Mouse (Mus musculus) limb, embryonic 11.5 days (tissue): ENCODE measurements at regions not wholly inside any gene's neighbourhood (a gene's known extent, or its start where the extent isn't known, plus 50 kb on each side); places are given as distances from the start of the nearest gene placed in this dataset.
"Not testable (repeated sequence)": the region's sequence is repeated elsewhere in the genome, so short reads cannot be mapped to it uniquely, and the experiment has no call there.

Experiments used
- ATAC-seq: fragments of 200-750 bp; cut with Nextera tagmentation; 2 replicates; pipeline ENCODE4 v1.8.0; 2017; ENCODE audit warnings: low read depth; ENCODE audit not compliant: insufficient number of reproducible peaks, low FRiP score, low TSS enrichment
- DNase-seq: peaks from one replicate; pipeline ENCODE4 v3.0.0-alpha.2; 2015; ENCODE audit warnings: low spot score
- H3K27ac ChIP-seq: fragments of 300-500 bp; sonication (generic); replicated peaks from 2 replicates; pipeline ENCODE4 v1.5.1; 2014; ENCODE audit warnings: low read depth, mild to moderate bottlenecking, low read length
- H3K27me3 ChIP-seq: fragments of 300-500 bp; sonication (generic); 2 replicates; pipeline ENCODE4 v1.6.1; 2014; ENCODE audit warnings: mild to moderate bottlenecking, low read length, mixed read lengths; ENCODE audit not compliant: control insufficient read depth, insufficient read depth
- H3K36me3 ChIP-seq: fragments of 300-500 bp; sonication (generic); 2 replicates; pipeline ENCODE4 v1.6.1; 2014; ENCODE audit warnings: mild to moderate bottlenecking, low read length, moderate library complexity, mixed read lengths; ENCODE audit not compliant: control insufficient read depth, insufficient read depth
- H3K4me1 ChIP-seq: fragments of 300-500 bp; sonication (generic); 2 replicates; pipeline ENCODE4 v1.6.1; 2014; ENCODE audit warnings: low read length, mixed read lengths; ENCODE audit not compliant: control insufficient read depth, insufficient read depth
- H3K4me2 ChIP-seq: fragments of 300-500 bp; sonication (generic); 2 replicates; pipeline ENCODE4 v1.6.1; 2014; ENCODE audit warnings: low read depth, mild to moderate bottlenecking, moderate library complexity; ENCODE audit not compliant: severe bottlenecking
- H3K4me3 ChIP-seq: fragments of 300-500 bp; sonication (generic); 2 replicates; pipeline ENCODE4 v1.5.1; 2014; ENCODE audit warnings: low read depth, low read length
- H3K9ac ChIP-seq: fragments of 300-500 bp; sonication (generic); 2 replicates; pipeline ENCODE4 v1.6.1; 2014; ENCODE audit warnings: mild to moderate bottlenecking, low read length
- H3K9me3 ChIP-seq: fragments of 300-500 bp; sonication (generic); 2 replicates; pipeline ENCODE4 v1.6.1; 2016; ENCODE audit warnings: low read length; ENCODE audit not compliant: control insufficient read depth
- WGBS: fragments of 180-500 bp; shearing (Covaris S2); extraction: QIAGEN DNeasy Blood & Tissue Kit; methylation state at CpG from one replicate; pipeline ENCODE4 v1.1.7; 2014; 5-methylcytosine and 5-hydroxymethylcytosine counted together

DNA sequence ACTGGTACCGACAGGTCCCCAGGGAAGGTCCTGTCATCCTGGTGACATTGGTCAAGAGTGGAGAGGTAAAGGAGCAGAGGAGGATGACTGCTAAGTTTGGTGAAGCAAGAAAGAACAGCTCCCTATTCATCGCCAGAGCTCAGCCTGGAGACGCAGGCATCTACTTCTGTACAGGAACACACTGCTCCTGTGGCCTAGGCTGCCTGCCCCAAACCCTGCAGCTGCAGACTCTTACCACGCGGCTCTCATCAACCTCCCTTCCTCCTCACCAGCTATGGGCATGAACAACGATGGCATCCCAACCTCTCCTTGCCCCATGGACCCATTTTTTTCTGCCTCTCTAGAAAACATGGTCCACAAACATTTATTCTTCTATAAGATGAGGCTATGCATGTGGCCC lies 422.3 kb downstream of the Dad1 start:
- no peak for DNase-seq
- no peaks in the 10 kb centered on the region for H3K9me3 ChIP-seq
- 82% methylated on average over 6 of the region's 6 CpGs for WGBS
- H3K36me3 ChIP-seq = no peaks in the 10 kb centered on the region
- H3K9ac ChIP-seq = no peak overlapping the region
- H3K4me3 ChIP-seq = no peak overlapping the region
- no peaks in the 10 kb centered on the region for H3K4me1 ChIP-seq
- no peak for ATAC-seq
- H3K27me3 ChIP-seq = no peaks in the 10 kb centered on the region
- no peak overlapping the region for H3K27ac ChIP-seq
- no peak overlapping the region for H3K4me2 ChIP-seq

GRCm38 (mm10) chr14:53830717-53831116 lies 423.2 kb downstream of the Dad1 start:
- Histone ChIP-seq H3K9ac (no peak overlapping the region), H3K27me3 (no peaks in the 10 kb centered on the region), H3K36me3 (no peaks in the 10 kb centered on the region), H3K9me3 (no peaks in the 10 kb centered on the region), H3K4me2 (no peak overlapping the region), H3K4me1 (no peaks in the 10 kb centered on the region), H3K4me3 (no peak overlapping the region), H3K27ac (no peak overlapping the region)
- DNase-seq (no peak), ATAC-seq (no peak)
- WGBS = 38% methylated on average over 1 of the region's 1 CpGs

- ATAC-seq (no peak), DNase-seq (no peak)
- Histone ChIP-seq H3K27ac (no peak overlapping the region), H3K4me2 (no peak overlapping the region), H3K4me3 (no peak overlapping the region), H3K36me3 (no peaks in the 10 kb centered on the region), H3K27me3 (no peaks in the 10 kb centered on the region), H3K4me1 (no peaks in the 10 kb centered on the region), H3K9me3 (no peaks in the 10 kb centered on the region), H3K9ac (no peak overlapping the region)
- 88% methylated on average over 4 of the region's 4 CpGs for WGBS
These were observed 427.1 kb downstream of the Dad1 start for GRCm38 (mm10) chr14:53826782-53827181.

DNA sequence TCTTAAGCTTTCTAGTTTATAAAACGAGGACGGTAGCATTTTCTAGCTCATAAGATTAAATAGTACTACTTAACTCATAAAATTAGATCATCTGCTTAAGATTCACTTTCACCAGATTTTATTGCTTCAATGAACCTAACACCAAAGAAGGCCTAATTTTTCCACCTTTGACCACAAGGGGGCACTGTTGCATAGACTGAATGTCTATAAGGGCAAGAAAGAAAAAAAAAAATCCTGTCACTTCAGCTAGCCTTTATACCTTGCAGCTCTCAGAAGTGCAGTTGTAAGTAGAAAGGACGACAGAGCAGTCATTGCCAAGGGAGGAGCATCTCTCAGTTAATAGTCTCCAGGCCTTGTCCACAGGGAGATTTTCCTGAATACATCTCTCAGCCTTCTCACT lies 447.7 kb downstream of the Dad1 start:
- peak; percentile 84 for DNase-seq

DNA sequence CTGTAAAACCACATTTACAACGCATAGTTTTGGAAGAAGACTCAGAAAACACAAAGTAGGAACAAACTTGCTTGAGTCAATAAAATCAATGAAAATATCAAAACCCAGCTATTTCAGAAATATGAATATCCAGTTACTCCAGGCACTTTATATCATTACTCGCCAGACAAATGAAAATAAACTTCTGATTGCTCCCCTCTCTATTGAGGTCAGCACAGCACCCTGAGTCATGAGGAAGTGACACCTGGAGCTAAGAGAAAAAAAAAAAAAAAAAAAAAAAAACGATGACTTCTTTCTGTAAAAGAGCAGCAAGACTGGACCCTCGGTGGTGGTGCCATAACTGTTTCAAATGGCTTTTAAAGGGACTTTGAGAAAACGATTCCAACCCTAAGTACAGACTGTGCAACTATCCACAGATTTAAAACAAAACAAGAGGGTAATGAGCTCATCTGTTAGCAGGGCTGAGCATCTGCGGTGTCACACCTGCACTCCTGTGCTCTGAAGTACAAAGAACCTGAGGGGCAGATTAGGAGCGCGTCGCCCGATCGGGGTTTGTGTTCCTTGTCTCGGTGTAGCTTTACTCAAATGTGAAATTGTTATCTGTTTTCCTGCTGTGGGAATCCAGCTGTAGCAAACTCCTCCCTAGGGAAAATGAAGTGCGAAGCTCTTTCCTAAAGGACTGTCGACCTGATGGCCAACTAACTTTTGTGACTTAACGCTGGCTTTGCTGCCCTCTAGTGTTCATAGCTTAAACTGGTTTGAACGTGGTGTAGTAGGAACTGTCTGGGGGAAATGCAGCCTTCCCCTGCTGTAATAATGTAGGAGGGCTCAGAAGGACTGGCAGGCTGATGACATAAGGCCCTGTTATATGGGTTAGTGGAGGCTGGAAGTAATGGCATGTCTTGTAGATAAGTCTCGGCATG lies 449.9 kb downstream of the Dad1 start:
- peak; percentile 71 for DNase-seq
- H3K36me3 ChIP-seq = no peaks in the 10 kb centered on the region
- H3K9ac ChIP-seq = no peak overlapping the region
- 26% methylated on average over 17 of the region's 17 CpGs for WGBS
- H3K4me3 ChIP-seq = no peak overlapping the region
- no peaks in the 10 kb centered on the region for H3K9me3 ChIP-seq
- H3K4me2 ChIP-seq = 0 out of 2 replicates have a peak overlapping the region, but pooled peaks have one; percentile 16
- no peak overlapping the region for H3K27ac ChIP-seq
- ATAC-seq = 0 out of 2 replicates have a peak, but pooled peaks have one; percentile 57
- H3K4me1 ChIP-seq = no peaks in the 10 kb centered on the region
- no peaks in the 10 kb centered on the region for H3K27me3 ChIP-seq

More for the DNA sequence above, 447.7 kb downstream of the Dad1 start:
- Histone ChIP-seq H3K9me3 (no peaks in the 10 kb centered on the region), H3K4me3 (no peak overlapping the region), H3K27me3 (no peaks in the 10 kb centered on the region), H3K9ac (no peak overlapping the region), H3K27ac (no peak overlapping the region), H3K36me3 (no peaks in the 10 kb centered on the region), H3K4me2 (no peak overlapping the region), H3K4me1 (no peaks in the 10 kb centered on the region)
- 12% methylated on average over 3 of the region's 3 CpGs for WGBS
- ATAC-seq = no peak

GRCm38 (mm10) chr14:53802547-53802946 lies 451.4 kb downstream of the Dad1 start:
- H3K4me2 ChIP-seq = no peak overlapping the region
- 94% methylated on average over 3 of the region's 3 CpGs for WGBS
- no peak overlapping the region for H3K9ac ChIP-seq
- H3K27me3 ChIP-seq = no peaks in the 10 kb centered on the region
- H3K27ac ChIP-seq = no peak overlapping the region
- ATAC-seq = no peak
- no peak for DNase-seq
- H3K4me1 ChIP-seq = no peaks in the 10 kb centered on the region
- H3K4me3 ChIP-seq = no peak overlapping the region
- no peaks in the 10 kb centered on the region for H3K9me3 ChIP-seq
- no peaks in the 10 kb centered on the region for H3K36me3 ChIP-seq

GRCm38 (mm10) chr14:53800508-53801136 lies 453.3 kb downstream of the Dad1 start:
- DNase-seq = no peak
- H3K36me3 ChIP-seq = no peaks in the 10 kb centered on the region
- 81% methylated on average over 11 of the region's 11 CpGs for whole genome bisulfite sequencing
- H3K9me3 ChIP-seq = no peaks in the 10 kb centered on the region
- no peak overlapping the region for H3K4me2 ChIP-seq
- H3K9ac ChIP-seq = no peak overlapping the region
- H3K4me1 ChIP-seq = no peaks in the 10 kb centered on the region
- no peak for ATAC-seq
- no peak overlapping the region for H3K27ac ChIP-seq
- H3K27me3 ChIP-seq = no peaks in the 10 kb centered on the region
- H3K4me3 ChIP-seq = no peak overlapping the region

- not testable (repeated sequence) for H3K4me2 ChIP-seq, H3K9me3 ChIP-seq, H3K4me1 ChIP-seq, H3K36me3 ChIP-seq, H3K27me3 ChIP-seq, H3K4me3 ChIP-seq, ATAC-seq, H3K27ac ChIP-seq, DNase-seq, H3K9ac ChIP-seq
- WGBS = 80% methylated on average over 1 of the region's 1 CpGs
These were observed 458.7 kb downstream of the Dad1 start for GRCm38 (mm10) chr14:53795160-53795559.
